Mouse (Mus musculus) lung, adult 2 months (tissue): ENCODE measurements around the gene Trim11.

Experiments
- CTCF ChIP-seq: fragments of 200-500 bp; IDR thresholded peaks from 2 replicates; pipeline ENCODE4 v1.5.1; 2011; ENCODE audit warnings: mild to moderate bottlenecking, low read length, control low read depth; ENCODE audit not compliant: insufficient read depth
- POLR2A ChIP-seq: fragments of 200-500 bp; IDR thresholded peaks from 2 replicates; pipeline ENCODE4 v1.6.1; 2011; ENCODE audit warnings: low read depth, mild to moderate bottlenecking, control low read depth, low read length, borderline replicate concordance; ENCODE audit errors: extremely low read depth

DNA sequence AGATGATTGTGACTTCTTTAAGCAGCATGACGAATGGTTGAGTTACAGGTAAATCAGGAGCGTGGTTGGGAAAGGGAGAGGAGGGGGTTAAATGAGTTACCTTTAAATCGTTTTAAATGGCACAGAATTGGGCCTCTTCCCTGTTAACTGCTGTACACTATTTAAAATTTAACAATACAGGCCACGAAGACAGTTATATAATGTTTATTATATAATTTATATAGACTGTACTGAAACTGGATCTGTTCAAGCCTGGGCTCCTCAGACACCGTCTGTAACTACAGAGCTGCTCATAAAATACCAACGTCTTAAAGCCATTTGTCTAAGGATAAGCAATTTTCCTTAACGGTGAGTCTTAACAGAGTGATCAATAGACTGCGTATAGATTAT is 22.0 kb upstream of the Trim11 start:
- TF ChIP-seq POLR2A: no peak
- no peak for TF ChIP-seq CTCF
